Mouse (Mus musculus): ENCODE data around the gene Dnajc3.
A peak's percentile ranks its signal among the peaks of the same experiment; 100 is the strongest.

Gene Dnajc3

GRCm38 (mm10) chr14:118984161-118984560 is 46.4 kb downstream of the Dnajc3 start:
- no peak for DNase-seq

DNA sequence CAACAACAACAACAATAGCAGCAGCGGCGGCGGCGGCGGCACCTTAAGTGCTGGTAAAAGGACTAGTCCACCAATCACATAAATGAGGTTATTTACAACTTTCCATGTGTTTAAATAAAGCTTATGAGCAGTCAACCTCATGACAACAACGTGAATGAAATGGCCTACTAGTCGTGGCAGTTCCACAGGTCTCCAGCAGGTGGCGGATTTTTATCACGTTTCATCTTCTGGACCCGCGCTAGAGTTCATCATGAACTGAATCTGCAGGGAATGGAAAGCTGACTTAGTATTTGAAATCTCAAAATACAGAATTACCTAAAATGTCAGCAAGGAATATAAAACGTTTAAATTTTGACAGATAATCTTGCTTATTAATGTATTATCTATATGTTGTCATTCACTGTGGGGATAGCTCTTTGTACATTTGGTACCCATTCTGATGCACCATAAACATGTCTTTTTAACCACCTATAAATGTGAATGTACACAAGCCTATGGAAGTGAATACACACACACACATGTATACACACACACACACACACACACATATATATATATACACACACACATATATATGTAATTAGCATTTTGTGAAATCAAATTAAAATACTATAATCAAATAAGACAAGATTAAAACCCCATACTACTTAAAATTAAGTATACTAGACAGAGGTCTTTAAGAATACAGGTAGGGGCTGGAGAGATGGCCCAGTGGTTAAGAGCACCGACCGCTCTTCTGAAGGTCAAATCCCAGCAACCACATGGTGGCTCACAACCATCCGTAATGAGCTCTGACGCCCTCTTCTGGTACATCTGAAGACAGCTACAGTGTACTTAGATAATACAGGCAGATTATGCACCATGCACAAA is 49.1 kb downstream of the Dnajc3 start:
- DNase-seq, result peak; percentile 77

DNA sequence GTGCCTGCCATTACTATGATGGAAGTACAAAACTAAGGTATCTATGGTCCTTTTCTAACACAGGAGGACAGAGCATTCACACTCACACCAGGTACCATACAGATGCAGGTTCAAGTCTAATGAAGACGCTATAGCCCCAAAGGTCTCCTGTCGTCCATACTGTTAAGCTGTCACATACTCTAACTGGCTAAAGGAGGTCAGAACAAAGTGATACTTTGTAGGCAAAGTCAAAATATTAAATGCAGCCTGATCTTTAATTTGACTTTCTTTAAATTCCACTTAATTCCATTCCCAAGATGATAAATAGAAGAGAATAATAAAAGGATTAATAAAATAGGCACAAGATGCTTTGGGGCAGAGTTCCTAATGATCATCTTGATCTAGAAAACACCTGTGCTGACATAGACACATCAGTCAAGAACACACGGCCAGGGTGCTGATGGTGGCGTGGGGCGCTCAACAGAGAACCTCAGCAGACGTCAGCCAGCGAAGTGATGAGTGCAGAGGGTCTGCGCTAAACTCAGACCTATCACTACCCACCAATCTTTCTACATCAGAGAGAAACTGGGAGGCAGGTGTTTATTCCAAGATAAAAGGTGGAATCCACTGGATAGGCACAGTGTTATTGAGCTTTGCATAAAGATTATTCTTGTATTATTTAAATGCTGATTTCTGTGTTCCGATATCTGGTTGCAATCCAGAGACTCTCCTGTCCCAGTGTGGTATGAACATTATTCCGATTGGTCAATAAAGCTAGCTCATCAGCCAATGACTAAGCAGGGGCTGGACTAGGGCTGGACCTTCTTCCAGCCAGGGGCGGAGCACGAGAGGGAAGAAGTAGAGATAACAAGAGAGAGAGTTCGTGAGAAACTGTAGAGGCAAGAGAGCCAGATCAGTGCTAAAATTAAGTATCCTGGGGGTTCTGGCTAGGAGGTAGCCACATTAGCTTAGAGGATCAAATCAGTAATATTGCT is 50.0 kb downstream of the Dnajc3 start:
- no peak for DNase-seq

- no peak for DNase-seq
These were observed 57.6 kb downstream of the Dnajc3 start for GRCm38 (mm10) chr14:118995226-118995925.

GRCm38 (mm10) chr14:119003320-119003719 is 65.5 kb downstream of the Dnajc3 start:
- peak; percentile 73 for DNase-seq

DNA sequence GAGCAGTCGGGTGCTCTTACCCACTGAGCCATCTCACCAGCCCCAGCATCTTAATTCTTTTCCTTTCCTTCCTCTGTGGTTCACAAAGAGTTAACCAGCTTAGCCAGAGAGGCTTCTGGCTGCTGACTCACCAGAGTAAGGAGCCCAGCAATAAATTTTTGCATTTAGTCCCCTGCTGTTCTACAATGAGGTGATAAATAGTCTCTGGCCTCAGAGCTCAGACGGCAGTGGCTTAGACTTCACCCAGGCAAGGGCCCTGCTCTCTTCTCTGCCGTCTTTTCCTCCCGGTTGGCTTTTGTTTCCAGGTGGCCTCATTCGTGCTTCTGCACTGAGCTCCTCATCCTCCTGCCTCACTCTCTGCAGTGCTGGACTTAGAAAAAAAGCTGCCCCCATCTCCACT is 68.1 kb downstream of the Dnajc3 start:
- DNase-seq, result no peak

GRCm38 (mm10) chr14:119006441-119007102 is 68.8 kb downstream of the Dnajc3 start:
- peak; percentile 28 for DNase-seq

GRCm38 (mm10) chr14:119007103-119007951 is 69.6 kb downstream of the Dnajc3 start:
- DNase-seq, result peak; percentile 99

- no peak for DNase-seq
These were observed 70.3 kb downstream of the Dnajc3 start for GRCm38 (mm10) chr14:119008031-119008590.

GRCm38 (mm10) chr14:119009531-119009930 is 71.8 kb downstream of the Dnajc3 start:
- no peak for DNase-seq

GRCm38 (mm10) chr14:119012607-119013431 is 75.0 kb downstream of the Dnajc3 start:
- DNase-seq, result peak; percentile 26

GRCm38 (mm10) chr14:119013549-119013948 is 75.8 kb downstream of the Dnajc3 start:
- no peak for DNase-seq

- peak; percentile 22 for DNase-seq
These were observed 88.1 kb downstream of the Dnajc3 start for GRCm38 (mm10) chr14:119025889-119026288.

DNA sequence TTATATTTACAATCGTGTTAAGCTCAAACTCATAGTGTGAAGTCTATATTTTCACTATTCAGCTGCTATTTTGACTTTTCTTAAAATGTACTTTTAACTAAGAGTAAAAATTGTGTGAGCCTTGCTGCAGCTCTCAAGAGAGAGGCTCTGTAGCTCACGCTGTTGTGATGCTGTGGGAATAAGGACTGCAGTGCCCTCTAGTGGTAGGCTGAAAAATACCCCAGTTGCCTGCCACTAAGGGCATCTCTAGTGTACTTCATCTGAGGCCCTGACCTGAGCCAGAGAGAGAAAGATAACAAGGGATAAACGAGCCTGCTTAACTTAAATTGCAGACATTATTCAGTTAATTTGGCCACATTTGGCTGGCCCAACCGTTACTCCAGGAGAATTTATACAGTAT is 89.4 kb downstream of the Dnajc3 start:
- peak; percentile 81 for DNase-seq

DNA sequence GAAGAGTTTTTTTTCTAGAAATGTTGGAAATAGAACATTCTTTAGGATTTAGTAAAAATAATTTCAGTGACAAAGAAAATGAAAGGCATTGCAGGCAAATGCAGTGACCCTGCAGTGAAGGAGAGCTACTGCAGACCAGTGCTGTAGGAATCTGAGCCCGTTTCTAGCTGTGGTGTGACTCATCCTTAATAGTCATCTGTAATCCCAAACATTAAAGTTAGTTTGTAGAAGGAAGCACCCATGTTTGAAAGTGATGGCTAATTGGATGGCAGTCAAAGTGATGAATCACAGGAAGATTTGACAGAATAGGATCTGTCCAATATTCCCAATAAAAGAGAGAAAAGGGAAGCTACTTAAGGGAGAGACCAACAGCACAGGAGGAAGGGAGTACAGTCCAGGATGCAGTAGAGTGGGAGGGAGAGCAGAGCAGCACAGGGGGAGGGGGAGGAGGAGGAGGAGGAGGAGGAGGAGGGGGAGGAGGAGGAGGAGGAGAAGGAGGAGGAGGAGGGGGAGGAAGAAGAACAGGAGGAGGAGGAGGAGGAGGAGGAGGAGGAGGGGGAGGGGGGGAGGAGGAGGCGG is 90.0 kb downstream of the Dnajc3 start:
- DNase-seq, result no peak
